Comparison of ENCODE assay signal across 8 mouse cellular contexts in genomic region chr7:99545885-99546745, GRCm38 (mm10). TPM values are rescaled to one million over a fixed set of nuclear protein-coding genes. Genes with fewer than 3 reads are reported as not detected.
A peak's percentile ranks its signal among the peaks of the same experiment; 100 is the strongest.
DNase-seq lines count a peak whose midpoint lies in the region; ATAC-seq and TF ChIP-seq lines count a peak whose summit lies in the region.

No protein-coding gene starts in this region.

- H3K9me3 ChIP-seq in hindbrain, embryonic 12.5 days (replicated peaks): no peaks in the 10 kb centered on the region
- H3K9me3 ChIP-seq in limb, embryonic 11.5 days (ENCODE audit: control insufficient read depth, low read length): no peaks in the 10 kb centered on the region
- H3K9me3 ChIP-seq in midbrain, embryonic 12.5 days: no peaks in the 10 kb centered on the region

- TF ChIP-seq CTCF in left cerebral cortex, adult 2 months (IDR thresholded peaks at IDR 0.05): no peak; the same call in 1 of the 2 replicates
- TF ChIP-seq CTCF in bone marrow macrophage, adult 2 months (IDR thresholded peaks at IDR 0.05; ENCODE audit: low read depth, low read length): no peak

- peak overlapping the region; percentile 33 for H3K9ac ChIP-seq in hindbrain, embryonic 12.5 days
- H3K9ac ChIP-seq in limb, embryonic 11.5 days (ENCODE audit: low read length): no peak overlapping the region
- H3K9ac ChIP-seq in midbrain, embryonic 12.5 days (replicated peaks): no peak overlapping the region

- H3K4me1 ChIP-seq in bone marrow macrophage, adult 2 months (ENCODE audit: control insufficient read depth, insufficient read depth, low read length): peaks cover 83% of the 10 kb centered on the region
- H3K4me1 ChIP-seq in hindbrain, embryonic 12.5 days: peaks cover 35% of the 10 kb centered on the region
- H3K4me1 ChIP-seq in limb, embryonic 11.5 days (ENCODE audit: control insufficient read depth, insufficient read depth, low read length): peaks cover 25% of the 10 kb centered on the region
- H3K4me1 ChIP-seq in midbrain, embryonic 12.5 days: 0 out of 2 replicates have a peak, but pooled peaks cover 6% of the 10 kb centered on the region

- peak in 1 of 2 experiments; percentile 45 for DNase-seq in left cerebral cortex, adult 2 months (ENCODE audit: extremely low spot score in 1 of 2, low spot score in 2 of 2)
- no peak for DNase-seq in left cerebral cortex, adult 11 months (ENCODE audit: low spot score)
- DNase-seq in forelimb bud, embryonic 11.5 days (ENCODE audit: low read depth, low spot score): peak; percentile 57
- DNase-seq in limb, embryonic 11.5 days (ENCODE audit: low spot score): peak; percentile 65
- DNase-seq in telencephalon, adult 2 months (ENCODE audit: low read depth, low spot score): peak; percentile 40

- no peak for ATAC-seq in hindbrain, embryonic 12.5 days (ENCODE audit: low FRiP score)
- ATAC-seq in limb, embryonic 11.5 days (ENCODE audit: insufficient number of reproducible peaks, low FRiP score, low TSS enrichment, low read depth): peak; percentile 53; the same call in 1 of the 2 replicates
- no peak for ATAC-seq in midbrain, embryonic 12.5 days (ENCODE audit: low FRiP score, low read depth)

- intact Hi-C loops in left cerebral cortex, adult 2 months (cut with DNase I): no loop called here

- WGBS in hindbrain, embryonic 12.5 days: 45% methylated on average over 10 of the region's 10 CpGs
- WGBS in limb, embryonic 11.5 days: 38% methylated on average over 10 of the region's 10 CpGs
- 55% methylated on average over 10 of the region's 10 CpGs for WGBS in midbrain, embryonic 12.5 days

- H3K4me2 ChIP-seq in hindbrain, embryonic 12.5 days (replicated peaks): no peak overlapping the region
- H3K4me2 ChIP-seq in limb, embryonic 11.5 days (ENCODE audit: low read depth, severe bottlenecking): no peak overlapping the region
- H3K4me2 ChIP-seq in midbrain, embryonic 12.5 days (replicated peaks): no peak overlapping the region

- H3K36me3 ChIP-seq in hindbrain, embryonic 12.5 days: 0 out of 2 replicates have a peak, but pooled peaks cover 2% of the 10 kb centered on the region
- no peaks in the 10 kb centered on the region for H3K36me3 ChIP-seq in limb, embryonic 11.5 days (ENCODE audit: control insufficient read depth, insufficient read depth, low read length)
- 0 out of 2 replicates have a peak, but pooled peaks cover 5% of the 10 kb centered on the region for H3K36me3 ChIP-seq in midbrain, embryonic 12.5 days

- no peaks in the 10 kb centered on the region for H3K27me3 ChIP-seq in hindbrain, embryonic 12.5 days
- no peaks in the 10 kb centered on the region for H3K27me3 ChIP-seq in limb, embryonic 11.5 days (ENCODE audit: control insufficient read depth, insufficient read depth, low read length)
- no peaks in the 10 kb centered on the region for H3K27me3 ChIP-seq in midbrain, embryonic 12.5 days

- 0 out of 2 replicates have a peak, but pooled peaks have one; percentile 30 for TF ChIP-seq POLR2A in bone marrow macrophage, adult 2 months (IDR thresholded peaks at IDR 0.05; ENCODE audit: borderline replicate concordance, low read depth, low read length)

- peak overlapping the region; percentile 73 for H3K27ac ChIP-seq in left cerebral cortex, adult 2 months
- H3K27ac ChIP-seq in bone marrow macrophage, adult 2 months (ENCODE audit: insufficient read depth, low read depth, low read length): peak overlapping the region; percentile 86
- H3K27ac ChIP-seq in hindbrain, embryonic 12.5 days: peak overlapping the region; percentile 69
- peak overlapping the region; percentile 66 for H3K27ac ChIP-seq in limb, embryonic 11.5 days (replicated peaks; ENCODE audit: low read depth, low read length)
- H3K27ac ChIP-seq in midbrain, embryonic 12.5 days (replicated peaks): 0 out of 2 replicates have a peak overlapping the region, but pooled peaks have one; percentile 15

- no peak overlapping the region for H3K4me3 ChIP-seq in left cerebral cortex, adult 2 months
- no peak overlapping the region for H3K4me3 ChIP-seq in bone marrow macrophage, adult 2 months (ENCODE audit: insufficient read depth, low read length)
- no peak overlapping the region for H3K4me3 ChIP-seq in hindbrain, embryonic 12.5 days
- H3K4me3 ChIP-seq in limb, embryonic 11.5 days (ENCODE audit: low read depth, low read length): no peak overlapping the region
- H3K4me3 ChIP-seq in midbrain, embryonic 12.5 days: no peak overlapping the region

RNA-seq across cellular contexts. Expression of gene Arrb1, which starts 10.8 kb away (rescaled TPM):
- 100 to 1,000 TPM; 193 to 197 TPM for total RNA-seq in left cerebral cortex, adult 2 months (2021)
- polyA plus RNA-seq in bone marrow macrophage, adult 2 months (2012; ENCODE audit: insufficient read depth, insufficient read length, missing spikeins): 127 and 135 TPM in 2 replicates
- 16.7 TPM in 2 replicates for polyA plus RNA-seq in hindbrain, embryonic 12.5 days (2016; fragmentation: Nextera tagmentation; extraction: Ambion mirVana)
- polyA plus RNA-seq in limb, embryonic 11.5 days (2014; fragmentation: Nextera tagmentation; extraction: Ambion mirVana): 2.9 and 3.3 TPM in 2 replicates
- polyA plus RNA-seq in midbrain, embryonic 12.5 days (2016; fragmentation: Nextera tagmentation; extraction: Ambion mirVana): 13.4 and 14.1 TPM in 2 replicates

Comparison
In these comparisons a context has a peak if more than half of its experiments do, and no peak if none do; other contexts are left out.
1. H3K27ac ChIP-seq: peak in every context shown above with its lines; median percentile 86 in bone marrow macrophage, adult 2 months; 73 in left cerebral cortex, adult 2 months; 69 in hindbrain, embryonic 12.5 days; 66 in limb, embryonic 11.5 days; 15 in midbrain, embryonic 12.5 days.